Mouse (Mus musculus) subcutaneous adipose tissue, adult 2 months (tissue): Measurements from ENCODE around the gene Elk1. TPM values are rescaled to one million over a fixed set of nuclear protein-coding genes. Genes with fewer than 3 reads are reported as not detected.

Experiments
- polyA plus RNA-seq: library from polyadenylated mRNA; depleted of rRNA; stranded (reverse); fragments of >200 nt; gene quantifications from 2 replicates; pipeline ENCODE4 v1.2.3, GENCODE M21; 2012; ENCODE audit warnings: low replicate concordance; rRNA removed

The Elk1 gene
- polyA plus RNA-seq, result 21.0 and 24.7 TPM in 2 replicates

DNA sequence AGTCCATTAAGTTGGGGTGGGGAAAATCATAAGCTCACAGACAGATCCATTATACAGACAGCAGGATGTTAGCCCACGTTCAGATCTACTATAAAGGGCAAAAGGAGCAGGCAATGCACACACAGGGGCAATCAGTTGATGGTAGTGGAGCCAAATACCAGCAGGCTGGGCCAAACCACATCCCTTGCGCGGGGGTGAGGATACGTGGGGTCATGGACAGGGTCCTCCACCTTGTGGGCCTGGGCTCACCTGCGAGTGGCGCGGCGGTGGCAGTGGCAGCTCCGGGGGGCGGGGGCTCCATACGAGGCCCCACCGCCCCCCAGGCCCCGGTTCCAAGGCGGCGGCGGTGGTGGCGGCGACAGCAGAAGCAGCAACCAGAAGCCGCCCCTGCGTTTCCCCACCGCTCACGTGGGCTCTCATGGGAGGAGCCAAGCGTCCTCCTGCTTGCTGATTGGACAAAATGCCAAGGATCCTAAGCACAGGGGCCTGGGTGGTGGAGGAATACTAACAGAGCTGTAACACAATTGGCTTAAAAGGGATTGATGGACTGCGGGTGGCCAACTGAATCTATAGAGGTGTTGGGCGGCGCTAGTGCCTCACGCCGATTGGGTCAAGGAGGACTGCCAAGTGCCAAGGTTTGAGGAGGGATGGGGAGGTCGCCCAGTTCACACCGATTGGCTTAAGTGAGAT is at the start of gene Elk1:
Elk1 (minus strand) TSS at position 418 of the 690 bp plus-strand sequence.

GRCm38 (mm10) chrX:20961477-20962378 is 11.3 kb upstream of the Elk1 start, which contains the start of gene Uxt:
Gene Uxt, minus strand, starts transcription at chrX:20962017.

GRCm38 (mm10) chrX:20931364-20931763 is 19.0 kb downstream of the Elk1 start, which contains the start of gene Cfp:
Gene Cfp, minus strand, starts transcription at chrX:20931555.

DNA sequence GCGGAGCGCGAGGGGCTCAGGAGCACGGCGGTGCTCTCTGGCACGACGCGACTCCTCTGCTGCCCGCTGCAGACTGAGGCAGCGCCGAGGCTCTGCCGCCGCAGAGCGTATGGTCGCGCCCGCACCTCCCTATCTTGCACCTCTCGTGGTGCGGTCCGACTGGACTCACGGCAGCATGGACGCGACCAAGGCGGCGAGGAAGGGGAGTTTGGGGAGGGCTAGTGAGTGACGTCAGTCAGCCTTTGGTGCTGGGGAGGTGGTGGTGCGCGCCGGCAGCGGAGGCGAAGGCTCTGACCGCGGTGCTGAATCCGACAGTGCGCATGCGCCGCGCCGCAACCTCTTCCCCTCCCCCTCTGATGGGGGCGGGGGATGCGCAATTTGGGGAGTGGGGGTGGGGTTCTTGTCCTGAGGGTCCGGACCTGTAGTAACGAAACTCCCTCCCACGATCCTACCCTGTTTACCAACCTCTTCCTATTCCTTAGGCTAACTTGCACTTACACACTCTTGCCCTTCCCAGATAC is 29.5 kb downstream of the Elk1 start, which contains the start of gene Syn1:
Syn1 (minus strand) TSS at position 161 of the 521 bp plus-strand sequence.

Other genes with a start within 250 kb of the Elk1 start
- gene Usp11, start 246.7 kb downstream of the Elk1 start, polyA plus RNA-seq, result 5.8 and 28.5 TPM in 2 replicates
- 154 and 191 TPM in 2 replicates for gene Araf, start 152.8 kb downstream of the Elk1 start, polyA plus RNA-seq
- 11.9 and 29.4 TPM in 2 replicates for gene Timp1, start 80.4 kb downstream of the Elk1 start, polyA plus RNA-seq
- gene Syn1, start 29.6 kb downstream of the Elk1 start, polyA plus RNA-seq, result 0.42 and 0.64 TPM in 2 replicates
- 39.5 and 44.0 TPM in 2 replicates for gene Cfp, start 19.1 kb downstream of the Elk1 start, polyA plus RNA-seq
- 20.8 and 24.5 TPM in 2 replicates for gene Uxt, start 11.4 kb upstream of the Elk1 start, polyA plus RNA-seq
- gene Zfp182, start 111.7 kb upstream of the Elk1 start, polyA plus RNA-seq, result 1.5 and 1.6 TPM in 2 replicates
- gene Spaca5, start 117.8 kb upstream of the Elk1 start, polyA plus RNA-seq, result not detected in 2 replicates
- 0.24 and 0.35 TPM in 2 replicates for gene Zfp300, start 138.9 kb upstream of the Elk1 start, polyA plus RNA-seq
- not detected in 2 replicates for gene Ssxa1, start 165.2 kb upstream of the Elk1 start, polyA plus RNA-seq
- not detected in 2 replicates for gene Gm21876, start 225.0 kb upstream of the Elk1 start, polyA plus RNA-seq